Comparison of ENCODE assay signal across 20 mouse cellular contexts in genomic region chr8:120167136-120167535, GRCm38 (mm10). TPM values are rescaled to one million over a fixed set of nuclear protein-coding genes. Genes with fewer than 3 reads are reported as not detected.
DNase-seq lines count a peak whose midpoint lies in the region.
"Had no signal": no experiment of that assay in that cellular context is flagged by ENCODE, and none has a peak within 500 bp of the region (broad histone marks: within the 10 kb centered on the region; RNA-seq: fewer than 3 reads in every experiment).

No protein-coding gene starts in this region.

- DNase-seq in cerebellum, adult 11-12 months, result peak; percentile 79
- DNase-seq in cerebellum, postnatal 4 days (ENCODE audit: low spot score in 2 of 2), result no peak
- DNase-seq in cerebellum, adult 8-10 months, result peak; percentile 63
- peak; percentile 83 for DNase-seq in cerebellum, postnatal 14 days
- no peak for DNase-seq in adrenal gland, adult 2 months
- DNase-seq in adrenal gland, adult 18-20 months (ENCODE audit: low spot score in 2 of 2), result no peak
- no peak for DNase-seq in c-Kit-positive CD71-positive TER-119-positive erythroid progenitor cells, embryonic 14.5 days (ENCODE audit: low spot score)
- DNase-seq: adrenal gland, adult 8-10 months; forebrain, postnatal 0 days; gastrocnemius, postnatal 25 days; heart, adult 11 months; heart, postnatal 10 days; heart, postnatal 4 days; kidney, adult 8-10 months had no signal

RNA-seq across cellular contexts. Expression of gene Fam92b, which starts 10.1 kb away (rescaled TPM):
- total RNA-seq in adrenal gland, adult 2 months (2021), result 1 to 10 TPM in 1 of 2 experiments, under 1 TPM in 1; 0.61 to 1.4 TPM
- 0.95 and 1.7 TPM in 2 replicates for polyA plus RNA-seq in adrenal gland, adult 2 months (2012; rRNA removed)
- 1 to 10 TPM in 1 of 2 experiments, under 1 TPM in 1; 0.70 to 1.6 TPM for total RNA-seq in adrenal gland, adult 18-20 months (2021)
- total RNA-seq: CH12.LX; gastrocnemius, adult 18-20 months; gastrocnemius, postnatal 25 days; heart, postnatal 10 days; heart, postnatal 4 days had no signal
- polyA plus RNA-seq: activated CD4-positive, CD25-positive, alpha-beta regulatory T cell, adult 4 months; heart, embryonic 14.5 days; inflammation-experienced regulatory T-cells, adult 6 months; intestine, postnatal 0 days had no signal

RNA-seq across cellular contexts. Expression of gene 6430548M08Rik, which starts 53.2 kb away (rescaled TPM):
- total RNA-seq in adrenal gland, adult 2 months (2021), result 100 to 1,000 TPM in 1 of 2 experiments, 10 to 100 TPM in 1; 98.5 to 118 TPM
- 107 and 149 TPM in 2 replicates for polyA plus RNA-seq in adrenal gland, adult 2 months (2012; rRNA removed)
- 100 to 1,000 TPM in 1 of 2 experiments, 10 to 100 TPM in 1; 60.5 to 130 TPM for total RNA-seq in adrenal gland, adult 18-20 months (2021)
- polyA plus RNA-seq: activated CD4-positive, CD25-positive, alpha-beta regulatory T cell, adult 4 months had no signal

Comparison
In these comparisons a context has a peak if more than half of its experiments do, and no peak if none do; other contexts are left out.
1. DNase-seq: peak in cerebellum, adult 11-12 months (single experiment), cerebellum, adult 8-10 months (single experiment) and cerebellum, postnatal 14 days (2 of 2); none in cerebellum, postnatal 4 days (0 of 2), adrenal gland, adult 2 months (single experiment), adrenal gland, adult 18-20 months (0 of 2) and c-Kit-positive CD71-positive TER-119-positive erythroid progenitor cells, embryonic 14.5 days (single experiment).